Mouse (Mus musculus): Measurements from ENCODE around the gene Erf.

DNA sequence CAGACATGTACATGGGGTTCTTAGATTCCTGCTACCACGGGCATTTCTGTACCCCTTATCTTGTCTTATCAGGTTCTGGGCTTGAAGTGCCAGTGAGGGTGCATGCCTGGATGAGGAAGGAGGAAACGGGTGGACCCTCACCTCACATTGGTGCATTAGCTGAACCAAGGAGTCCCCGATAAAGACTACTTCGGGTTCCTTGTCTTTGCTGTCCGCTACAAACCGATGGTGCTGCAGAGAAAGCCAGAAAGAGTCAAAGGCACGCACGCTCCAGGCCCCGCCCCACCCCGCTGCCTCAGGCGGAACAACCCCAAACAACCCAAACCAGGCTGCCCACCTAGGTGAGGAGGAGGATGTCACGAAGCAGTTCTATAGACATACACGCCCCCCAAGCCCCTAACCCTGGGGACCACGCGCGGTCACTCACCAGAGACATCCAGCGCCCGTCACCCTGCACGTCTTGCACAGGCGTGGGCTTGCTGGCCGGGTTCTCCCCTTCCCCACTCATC lies 46.4 kb upstream of the Erf start:
- TF ChIP-seq POLR2A (IDR thresholded peaks at IDR 0.05; ENCODE audit: low read depth, low read length) = no peak
- TF ChIP-seq CTCF (conservative IDR thresholded peaks at IDR 0.05; ENCODE audit: insufficient read depth, insufficient read length, low read depth, low read length) = no peak

Measured in kidney, adult 2 months (tissue).